Mouse (Mus musculus) CH12F3 (cell line): ENCODE results near the gene Met.

Experiments
- in situ Hi-C: fragments of 300-500 bp; cut with MboI; formaldehyde crosslinking; loops from 2 replicates; pipeline ENCODE4 v1.14.3; 2020; ENCODE audit warnings: low sequenced_read_pairs

The Met gene

GRCm38 (mm10) chr6:17490786-17491185 lies 27.2 kb downstream of the Met start:
- in situ Hi-C loops: no loop called here

- in situ Hi-C loops: no loop called here
Observed at GRCm38 (mm10) chr6:17491502-17491901, 27.9 kb downstream of the Met start.

DNA sequence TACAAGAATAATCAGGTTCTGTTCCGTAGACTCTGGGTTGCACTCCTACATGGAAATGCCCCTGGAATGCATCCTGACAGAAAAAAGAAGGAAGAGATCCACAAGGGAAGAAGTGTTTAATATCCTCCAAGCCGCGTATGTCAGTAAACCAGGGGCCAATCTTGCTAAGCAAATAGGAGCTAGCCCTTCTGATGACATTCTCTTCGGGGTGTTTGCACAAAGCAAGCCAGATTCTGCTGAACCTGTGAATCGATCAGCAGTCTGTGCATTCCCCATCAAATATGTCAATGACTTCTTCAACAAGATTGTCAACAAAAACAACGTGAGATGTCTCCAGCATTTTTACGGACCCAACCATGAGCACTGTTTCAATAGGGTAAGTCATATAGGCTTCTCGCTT lies 28.5 kb downstream of the Met start:
- in situ Hi-C loops: no loop called here

DNA sequence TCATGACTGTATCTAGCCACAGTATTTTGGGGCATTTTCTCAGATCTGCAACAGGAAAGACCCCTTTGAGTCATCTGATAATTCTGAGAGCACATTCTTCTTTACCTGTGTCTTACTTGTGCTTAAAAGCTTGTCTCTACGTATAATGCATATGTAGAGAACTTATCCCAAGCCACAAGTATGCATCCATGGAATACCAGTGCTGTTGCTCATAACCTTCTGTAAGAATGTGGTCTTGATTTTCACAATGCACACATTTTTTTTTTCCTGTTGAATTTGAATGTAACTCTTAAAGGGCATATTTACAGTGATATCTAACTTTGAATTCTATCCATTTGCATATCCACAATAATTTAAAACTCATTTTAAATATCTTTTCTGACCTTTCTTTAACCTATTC lies 31.8 kb downstream of the Met start:
- in situ Hi-C loops: no loop called here

DNA sequence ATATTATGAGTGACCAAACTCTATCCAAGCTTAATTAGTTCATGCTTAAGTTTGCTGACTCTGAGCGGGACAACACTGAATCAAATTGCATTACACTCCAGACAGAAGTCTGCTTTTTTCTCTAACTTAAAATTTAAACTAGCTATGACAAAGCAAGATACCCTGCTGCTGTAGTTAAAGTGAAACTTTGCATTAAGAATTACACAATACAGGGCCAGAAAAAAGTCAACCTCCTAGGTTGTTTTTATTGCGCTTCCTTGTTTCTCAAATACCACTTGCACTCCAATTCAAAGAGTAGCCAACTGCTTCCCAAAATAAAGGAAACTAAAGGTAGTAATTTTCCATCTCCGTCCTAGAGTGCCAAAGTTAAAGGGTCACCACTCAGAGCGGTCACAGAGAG lies 33.8 kb downstream of the Met start:
- in situ Hi-C loops: no loop called here

DNA sequence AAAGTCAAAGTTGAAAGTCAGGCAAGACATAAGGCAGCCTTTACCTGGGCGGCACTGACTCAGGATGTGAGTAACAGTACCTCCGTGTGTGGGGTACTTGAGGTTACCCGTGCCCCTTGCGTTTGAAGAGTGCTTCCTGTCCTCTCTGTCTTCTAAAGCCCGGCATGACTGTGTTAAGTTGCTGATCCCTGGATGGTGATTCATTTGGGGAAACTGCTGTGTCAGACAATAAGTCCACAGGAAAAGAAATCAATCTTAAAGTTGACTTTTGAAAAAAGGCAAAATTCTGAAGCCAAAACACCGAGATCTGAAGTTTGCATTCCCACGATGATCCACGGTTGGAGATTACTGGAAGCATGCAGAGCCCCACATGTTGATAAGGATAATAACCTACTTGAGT lies 35.2 kb downstream of the Met start:
- in situ Hi-C loops: no loop called here

DNA sequence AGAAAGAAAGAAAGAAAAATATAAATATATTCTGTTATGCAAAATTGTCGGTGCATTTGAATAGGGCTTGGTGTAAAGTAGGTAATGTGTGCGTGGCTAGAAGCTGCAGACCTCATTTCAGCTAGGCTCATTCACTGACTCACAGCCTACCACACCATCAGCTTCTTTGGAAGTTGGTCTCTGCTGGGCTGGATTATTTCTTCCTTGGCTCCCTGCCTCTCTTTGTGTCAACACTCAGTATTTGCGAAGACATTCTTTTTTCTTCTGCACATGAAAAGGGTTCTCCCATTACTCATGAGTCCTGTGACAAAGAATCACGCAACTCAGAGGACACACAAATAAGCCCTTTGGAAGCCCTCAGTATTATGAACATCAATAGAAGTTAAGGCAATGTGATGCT lies 37.8 kb downstream of the Met start:
- in situ Hi-C loops: no loop called here

- in situ Hi-C loops: no loop called here
Observed at GRCm38 (mm10) chr6:17502311-17502710, 38.7 kb downstream of the Met start.

- in situ Hi-C loops: no loop called here
Observed at GRCm38 (mm10) chr6:17503724-17504123, 40.1 kb downstream of the Met start.

DNA sequence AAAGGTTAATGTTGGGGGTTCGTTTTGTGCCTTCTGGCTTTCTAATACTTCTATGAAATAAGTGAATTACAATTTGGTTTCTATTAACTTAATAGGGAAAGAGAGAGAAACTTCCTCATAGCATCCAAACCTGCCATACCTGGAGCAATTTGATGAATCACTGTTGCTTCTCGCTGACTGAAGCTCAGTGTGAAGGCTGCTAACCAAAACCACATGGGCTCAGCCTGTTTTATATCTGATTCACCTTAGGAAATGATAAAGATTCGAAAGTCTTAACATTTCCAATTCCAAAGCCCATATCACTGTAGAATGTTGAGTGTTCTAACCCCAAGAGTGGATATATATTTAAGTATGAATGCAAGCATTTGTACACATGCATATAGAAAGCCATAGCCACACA lies 41.9 kb downstream of the Met start:
- in situ Hi-C loops: no loop called here

- in situ Hi-C loops: no loop called here
Observed at GRCm38 (mm10) chr6:17506831-17507230, 43.2 kb downstream of the Met start.

DNA sequence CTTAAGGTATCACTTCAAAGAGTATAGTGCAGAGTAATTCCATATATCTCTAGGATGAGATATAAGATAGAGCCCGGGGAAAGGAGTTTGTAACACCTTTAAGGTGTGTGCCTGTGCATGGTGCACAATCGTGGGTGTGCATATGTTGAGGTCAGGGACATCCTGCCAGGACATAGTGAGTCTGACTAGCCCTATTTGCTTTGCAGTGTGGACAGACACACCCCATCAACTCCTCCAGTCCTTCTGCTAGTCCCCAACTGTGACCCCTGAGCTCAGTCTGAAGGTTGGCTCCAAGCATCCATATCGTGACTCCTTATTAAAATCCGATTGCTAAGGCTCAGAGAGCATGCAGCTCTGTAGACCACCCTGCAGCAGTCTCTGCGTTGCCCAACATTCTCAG lies 44.6 kb downstream of the Met start:
- in situ Hi-C loops: no loop called here

GRCm38 (mm10) chr6:17508604-17509372 lies 45.2 kb downstream of the Met start:
- in situ Hi-C loops: no loop called here

DNA sequence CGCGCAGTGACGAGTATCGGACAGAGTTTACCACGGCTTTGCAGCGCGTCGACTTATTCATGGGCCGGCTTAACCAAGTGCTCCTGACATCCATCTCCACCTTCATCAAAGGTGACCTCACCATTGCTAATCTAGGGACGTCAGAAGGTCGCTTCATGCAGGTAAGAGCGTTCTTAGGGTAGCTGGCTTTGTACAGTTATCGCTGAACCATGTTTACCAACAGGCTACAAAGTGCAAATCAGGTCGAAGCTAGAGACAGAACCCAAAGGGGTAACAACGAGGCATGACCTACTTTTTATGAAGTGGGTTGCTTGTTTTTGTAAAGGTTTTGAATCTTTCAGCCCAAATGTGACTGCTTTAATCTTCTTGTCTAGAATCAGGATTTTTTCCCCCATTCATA lies 49.8 kb downstream of the Met start:
- in situ Hi-C loops: no loop called here

DNA sequence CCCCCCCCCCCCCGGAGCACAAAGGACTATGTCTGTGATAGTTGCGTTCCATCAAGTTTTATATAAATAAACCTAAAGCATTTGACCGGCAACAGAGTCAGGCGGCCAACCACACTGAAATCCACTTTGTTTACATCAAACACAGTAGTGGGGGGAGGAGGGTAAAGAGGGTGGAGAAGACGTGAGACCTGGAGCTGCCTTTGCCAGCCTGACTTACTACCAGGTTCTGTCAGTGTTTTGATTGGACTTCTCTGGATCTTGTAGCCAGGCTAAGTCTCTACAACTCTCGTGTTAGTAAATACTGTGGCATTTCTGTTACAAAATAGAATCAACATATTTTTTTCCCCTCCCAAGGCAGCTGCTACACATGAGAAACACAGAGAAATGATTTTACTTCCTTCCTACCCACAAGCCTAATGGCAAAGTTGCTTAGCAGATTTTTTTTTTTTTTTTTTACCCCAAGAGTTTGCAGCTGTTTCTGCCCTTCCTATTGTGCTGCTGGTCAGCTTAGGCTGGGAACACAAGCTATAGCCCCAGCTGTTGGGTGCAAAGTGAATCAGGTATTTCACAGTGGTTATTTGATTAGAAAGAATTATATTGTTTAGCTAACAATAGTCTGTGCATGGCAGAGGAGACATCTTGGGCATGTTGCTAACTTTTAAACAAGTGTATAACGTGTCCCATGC lies 52.3 kb downstream of the Met start:
- in situ Hi-C loops: no loop called here

GRCm38 (mm10) chr6:17521901-17522717 lies 58.5 kb downstream of the Met start:
- in situ Hi-C loops: no loop called here

DNA sequence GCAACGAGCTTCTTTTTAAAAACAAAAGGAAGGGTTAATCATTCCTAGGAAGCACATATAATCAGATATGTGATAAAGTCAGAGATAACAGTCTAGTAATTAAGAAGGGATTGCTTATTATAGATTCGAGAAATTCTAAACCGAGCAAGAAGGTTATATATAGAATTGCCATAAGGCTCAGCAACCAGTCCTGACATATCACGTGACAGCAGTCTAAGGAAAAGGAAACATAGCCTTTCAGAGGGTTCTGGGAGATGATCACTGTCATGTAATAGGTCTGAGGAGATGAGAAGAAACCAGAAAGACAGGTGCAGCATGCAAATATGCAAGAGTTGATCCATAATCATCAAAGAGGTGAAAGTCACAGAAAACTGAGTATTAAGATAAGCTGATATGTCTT lies 59.3 kb downstream of the Met start:
- in situ Hi-C loops: no loop called here

GRCm38 (mm10) chr6:17529490-17530269 lies 66.1 kb downstream of the Met start:
- in situ Hi-C loops: no loop called here

DNA sequence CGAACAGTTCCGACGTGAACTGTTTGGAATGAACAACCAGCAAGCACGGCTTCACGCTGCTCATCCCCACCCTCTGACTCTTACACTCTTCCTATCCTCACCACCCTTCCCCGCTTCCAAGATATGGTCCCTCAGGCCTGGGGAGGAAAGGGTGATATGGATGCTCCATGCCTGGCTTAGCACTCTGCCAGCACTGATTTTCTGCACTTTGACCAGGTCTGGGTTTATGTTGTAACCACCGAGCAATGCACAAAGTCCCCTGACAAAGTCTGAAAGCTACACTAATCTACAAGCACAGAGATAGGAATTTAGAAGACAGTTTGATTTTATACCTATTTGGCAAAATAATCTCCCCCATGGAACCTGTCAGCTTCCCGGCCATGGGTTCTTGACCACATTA lies 78.0 kb downstream of the Met start:
- in situ Hi-C loops: no loop called here

DNA sequence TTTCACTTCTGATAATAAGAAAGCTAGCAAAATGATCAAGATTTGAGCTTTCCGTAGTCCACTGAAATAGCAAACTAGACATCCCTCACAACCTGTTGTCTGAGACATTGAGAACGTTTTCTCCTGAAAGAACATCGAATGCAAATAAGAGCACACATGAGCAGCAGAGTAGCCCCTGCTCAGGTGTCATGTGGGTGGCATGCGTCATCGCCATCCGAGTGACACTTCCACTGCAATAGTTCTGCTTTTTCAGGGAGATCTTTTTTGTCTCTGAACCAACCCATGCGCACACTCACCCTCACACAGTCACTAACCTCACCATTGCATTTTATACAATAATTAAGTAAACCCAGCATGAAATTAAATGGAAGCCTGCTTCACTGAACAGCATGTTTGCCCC lies 78.8 kb downstream of the Met start:
- in situ Hi-C loops: no loop called here

DNA sequence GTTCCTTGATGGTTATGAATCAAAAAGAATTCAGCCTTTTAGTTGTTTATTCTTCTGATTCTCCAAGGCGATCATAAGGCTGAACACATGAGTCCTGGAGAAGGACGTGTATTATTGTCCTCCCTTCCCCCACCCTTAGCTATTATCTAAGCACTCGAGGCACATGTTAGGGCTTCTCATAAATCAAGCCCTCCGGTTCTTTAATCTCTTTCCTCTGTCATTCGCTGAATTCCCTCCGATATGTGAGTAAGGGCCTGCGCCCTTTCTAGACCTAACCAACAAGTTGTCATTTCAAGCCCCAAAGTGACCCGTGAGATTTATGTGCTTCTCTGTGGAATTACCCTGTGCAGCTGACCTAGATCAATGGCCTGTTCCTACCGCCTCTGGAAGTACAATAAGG lies 81.9 kb downstream of the Met start:
- in situ Hi-C loops: no loop called here
